Mouse (Mus musculus): ENCODE measurements around the gene Tomt. TPM values are rescaled to one million over a fixed set of nuclear protein-coding genes. Genes with fewer than 3 reads are reported as not detected.

Tomt gene
- not detected for polyA plus RNA-seq (2014; fragmentation: Illumina TruSeq; extraction: RNeasy Lipid Tissue Mini Kit (QIAGEN cat#74804); ENCODE audit: low read depth, low replicate concordance)

GRCm38 (mm10) chr7:101906287-101906681, at the start of gene Tomt:
TSS of gene Tomt (minus strand) at chr7:101906359.

GRCm38 (mm10) chr7:101933751-101934240, 27.6 kb upstream of the Tomt start, which contains the start of the genes Lrrc51 and Numa1:
TSS of gene Lrrc51 (minus strand) at chr7:101933895.
TSS of gene Numa1 (plus strand) at chr7:101934111.

GRCm38 (mm10) chr7:101905561-101906286, 435 bp downstream of the Tomt start, which contains the start of gene Lamtor1:
TSS of gene Lamtor1 (plus strand) at chr7:101905904.

GRCm38 (mm10) chr7:101870629-101871028, 35.5 kb downstream of the Tomt start, which contains the start of gene Folr1:
TSS of gene Folr1 (minus strand) at chr7:101870788.

GRCm38 (mm10) chr7:101863415-101863814, 42.7 kb downstream of the Tomt start, which contains the start of gene Anapc15:
TSS of gene Anapc15 (plus strand) at chr7:101863715.

GRCm38 (mm10) chr7:101857094-101857493, 49.1 kb downstream of the Tomt start, which contains the start of gene Folr2:
TSS of gene Folr2 (minus strand) at chr7:101857194.

Other genes starting within 250 kb of the Tomt start
- 4.3 TPM for gene Clpb, start 242.7 kb downstream of the Tomt start, polyA plus RNA-seq (2014; fragmentation: Illumina TruSeq; extraction: RNeasy Lipid Tissue Mini Kit (QIAGEN cat#74804); ENCODE audit: low read depth, low replicate concordance)
- gene Phox2a, start 88.0 kb downstream of the Tomt start, polyA plus RNA-seq (2014; fragmentation: Illumina TruSeq; extraction: RNeasy Lipid Tissue Mini Kit (QIAGEN cat#74804); ENCODE audit: low read depth, low replicate concordance): not detected
- 37.8 TPM for gene Inppl1, start 68.1 kb downstream of the Tomt start, polyA plus RNA-seq (2014; fragmentation: Illumina TruSeq; extraction: RNeasy Lipid Tissue Mini Kit (QIAGEN cat#74804); ENCODE audit: low read depth, low replicate concordance)
- gene Folr2, start 49.2 kb downstream of the Tomt start, polyA plus RNA-seq (2014; fragmentation: Illumina TruSeq; extraction: RNeasy Lipid Tissue Mini Kit (QIAGEN cat#74804); ENCODE audit: low read depth, low replicate concordance): 1.2 TPM
- gene Anapc15, start 42.6 kb downstream of the Tomt start, polyA plus RNA-seq (2014; fragmentation: Illumina TruSeq; extraction: RNeasy Lipid Tissue Mini Kit (QIAGEN cat#74804); ENCODE audit: low read depth, low replicate concordance): 10.9 TPM
- gene Folr1, start 35.6 kb downstream of the Tomt start, polyA plus RNA-seq (2014; fragmentation: Illumina TruSeq; extraction: RNeasy Lipid Tissue Mini Kit (QIAGEN cat#74804); ENCODE audit: low read depth, low replicate concordance): not detected
- gene Lamtor1, start 455 bp downstream of the Tomt start, polyA plus RNA-seq (2014; fragmentation: Illumina TruSeq; extraction: RNeasy Lipid Tissue Mini Kit (QIAGEN cat#74804); ENCODE audit: low read depth, low replicate concordance): 11.3 TPM
- 5.4 TPM for gene Lrrc51, start 27.5 kb upstream of the Tomt start, polyA plus RNA-seq (2014; fragmentation: Illumina TruSeq; extraction: RNeasy Lipid Tissue Mini Kit (QIAGEN cat#74804); ENCODE audit: low read depth, low replicate concordance)
- gene Numa1, start 27.8 kb upstream of the Tomt start, polyA plus RNA-seq (2014; fragmentation: Illumina TruSeq; extraction: RNeasy Lipid Tissue Mini Kit (QIAGEN cat#74804); ENCODE audit: low read depth, low replicate concordance): 86.8 TPM
- gene Il18bp, start 112.3 kb upstream of the Tomt start, polyA plus RNA-seq (2014; fragmentation: Illumina TruSeq; extraction: RNeasy Lipid Tissue Mini Kit (QIAGEN cat#74804); ENCODE audit: low read depth, low replicate concordance): 8.7 TPM
- gene Rnf121, start 159.1 kb upstream of the Tomt start, polyA plus RNA-seq (2014; fragmentation: Illumina TruSeq; extraction: RNeasy Lipid Tissue Mini Kit (QIAGEN cat#74804); ENCODE audit: low read depth, low replicate concordance): 18.5 TPM
- 17.0 TPM for gene Xndc1, start 159.2 kb upstream of the Tomt start, polyA plus RNA-seq (2014; fragmentation: Illumina TruSeq; extraction: RNeasy Lipid Tissue Mini Kit (QIAGEN cat#74804); ENCODE audit: low read depth, low replicate concordance)
- gene Xntrpc, start 159.4 kb upstream of the Tomt start, polyA plus RNA-seq (2014; fragmentation: Illumina TruSeq; extraction: RNeasy Lipid Tissue Mini Kit (QIAGEN cat#74804); ENCODE audit: low read depth, low replicate concordance): 0.25 TPM
- not detected for gene Trpc2, start 176.8 kb upstream of the Tomt start, polyA plus RNA-seq (2014; fragmentation: Illumina TruSeq; extraction: RNeasy Lipid Tissue Mini Kit (QIAGEN cat#74804); ENCODE audit: low read depth, low replicate concordance)
- gene Art1, start 195.4 kb upstream of the Tomt start, polyA plus RNA-seq (2014; fragmentation: Illumina TruSeq; extraction: RNeasy Lipid Tissue Mini Kit (QIAGEN cat#74804); ENCODE audit: low read depth, low replicate concordance): not detected
- not detected for gene Art5, start 203.1 kb upstream of the Tomt start, polyA plus RNA-seq (2014; fragmentation: Illumina TruSeq; extraction: RNeasy Lipid Tissue Mini Kit (QIAGEN cat#74804); ENCODE audit: low read depth, low replicate concordance)
- gene Chrna10, start 210.5 kb upstream of the Tomt start, polyA plus RNA-seq (2014; fragmentation: Illumina TruSeq; extraction: RNeasy Lipid Tissue Mini Kit (QIAGEN cat#74804); ENCODE audit: low read depth, low replicate concordance): not detected

Data from sigmoid colon, adult 10 weeks (tissue).